Comparison of ENCODE assay signal across 13 mouse cellular contexts in the genomic region with DNA sequence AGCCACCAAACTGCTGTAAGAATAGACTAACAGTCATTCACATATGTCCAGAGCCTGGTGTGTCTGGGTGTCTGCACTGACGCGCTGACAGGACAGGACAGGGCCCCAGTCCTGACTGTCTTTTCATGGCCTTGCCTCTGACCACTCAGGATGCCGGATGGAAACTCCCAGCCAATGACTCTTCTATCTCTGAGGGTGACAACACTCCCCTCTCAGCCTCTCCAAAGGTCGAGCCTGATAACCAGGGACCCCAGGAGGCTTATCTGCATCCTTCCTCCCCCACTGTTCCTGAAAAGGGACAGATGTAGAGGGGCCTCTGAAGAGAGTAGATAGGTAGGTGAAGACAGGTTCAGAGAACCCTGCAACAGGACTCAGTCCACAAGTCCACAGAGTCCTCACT. TPM values are rescaled to one million over a fixed set of nuclear protein-coding genes. Genes with fewer than 3 reads are reported as not detected.
"Had no signal": no experiment of that assay in that cellular context is flagged by ENCODE, and none has a peak within 500 bp of the region (broad histone marks: within the 10 kb centered on the region; RNA-seq: fewer than 3 reads in every experiment).

No protein-coding gene starts in this region.

- H3K4me3 ChIP-seq: kidney, embryonic 15.5 days; left cerebral cortex, adult 2 months; limb, embryonic 15.5 days; midbrain, embryonic 12.5 days; neural tube, embryonic 15.5 days had no signal

- H3K9me3 ChIP-seq: limb, embryonic 15.5 days; midbrain, embryonic 12.5 days had no signal

- H3K27me3 ChIP-seq: limb, embryonic 15.5 days; neural tube, embryonic 15.5 days had no signal

- ATAC-seq: midbrain, embryonic 16.5 days had no signal

- H3K4me1 ChIP-seq: kidney, embryonic 15.5 days; limb, embryonic 15.5 days; midbrain, embryonic 12.5 days; neural tube, embryonic 15.5 days had no signal

- DNase-seq: kidney, postnatal 25 days; lung, adult 18-20 months; thymus, postnatal 4 days had no signal

- H3K9ac ChIP-seq: kidney, embryonic 15.5 days; limb, embryonic 15.5 days; midbrain, embryonic 12.5 days; neural tube, embryonic 15.5 days had no signal

- H3K27ac ChIP-seq: kidney, embryonic 15.5 days; left cerebral cortex, adult 2 months; limb, embryonic 15.5 days; midbrain, embryonic 12.5 days; neural tube, embryonic 15.5 days; stomach, postnatal 0 days had no signal

- H3K4me2 ChIP-seq: kidney, embryonic 15.5 days; limb, embryonic 15.5 days; midbrain, embryonic 12.5 days; neural tube, embryonic 15.5 days had no signal

- H3K36me3 ChIP-seq: kidney, embryonic 15.5 days; limb, embryonic 15.5 days; midbrain, embryonic 12.5 days; neural tube, embryonic 15.5 days had no signal

RNA-seq across cellular contexts. Expression of gene Irx4, which starts 38.4 kb away (rescaled TPM):
- total RNA-seq: layer of hippocampus, postnatal 25 days; left cerebral cortex, adult 2 months; left cerebral cortex, postnatal 25 days; megakaryocyte-erythroid progenitor cell, adult 5-6 weeks had no signal
- polyA plus RNA-seq: stomach, postnatal 0 days had no signal
